Mouse (Mus musculus) liver, adult (tissue): ENCODE results near the gene Nudt22.

ENCODE experiments used
- GATA4 ChIP-seq: IDR thresholded peaks from 2 replicates; pipeline ENCODE4 v1.6.1; 2014; ENCODE audit warnings: mild to moderate bottlenecking, low read length; ENCODE audit not compliant: insufficient replicate concordance

Gene Nudt22

GRCm38 (mm10) chr19:6974211-6975205 is 21.4 kb downstream of the Nudt22 start, which contains the start of gene Ppp1r14b:
Ppp1r14b (plus strand) TSS chr19:6974968.
- TF ChIP-seq GATA4 = no peak

GRCm38 (mm10) chr19:6973581-6974190 is 22.2 kb downstream of the Nudt22 start:
- TF ChIP-seq GATA4 = no peak

- TF ChIP-seq GATA4 = no peak
Measured at GRCm38 (mm10) chr19:6972247-6972917, 23.5 kb downstream of the Nudt22 start.

- TF ChIP-seq GATA4 = no peak
Measured at GRCm38 (mm10) chr19:6971644-6972043, 24.3 kb downstream of the Nudt22 start.

GRCm38 (mm10) chr19:6970460-6971085 is 25.3 kb downstream of the Nudt22 start:
- TF ChIP-seq GATA4 = no peak

- no peak for TF ChIP-seq GATA4
Measured at GRCm38 (mm10) chr19:6969665-6970381, 26.1 kb downstream of the Nudt22 start.

GRCm38 (mm10) chr19:6969291-6969664 is 26.6 kb downstream of the Nudt22 start:
- no peak for TF ChIP-seq GATA4

GRCm38 (mm10) chr19:6968491-6969271 is 27.2 kb downstream of the Nudt22 start:
- TF ChIP-seq GATA4 = no peak

- no peak for TF ChIP-seq GATA4
Measured at GRCm38 (mm10) chr19:6956461-6956860, 39.5 kb downstream of the Nudt22 start.

- TF ChIP-seq GATA4 = no peak
Measured at GRCm38 (mm10) chr19:6955424-6955823, 40.5 kb downstream of the Nudt22 start.

- TF ChIP-seq GATA4 = no peak
Measured at GRCm38 (mm10) chr19:6954046-6954445, 41.9 kb downstream of the Nudt22 start.

GRCm38 (mm10) chr19:6952712-6953037 is 43.2 kb downstream of the Nudt22 start:
- TF ChIP-seq GATA4 = peak; percentile 98

- TF ChIP-seq GATA4 = 0 out of 2 replicates have a peak, but pooled peaks have one; percentile 34
Measured at GRCm38 (mm10) chr19:6951994-6952711, 43.8 kb downstream of the Nudt22 start.
